Mouse (Mus musculus) left cerebral cortex, adult 18-20 months (tissue): ENCODE results near the gene Kpna7. TPM values are rescaled to one million over a fixed set of nuclear protein-coding genes. Genes with fewer than 3 reads are reported as not detected.
"Not testable (repeated sequence)": the region's sequence is repeated elsewhere in the genome, so short reads cannot be mapped to it uniquely, and the experiment has no call there.

ENCODE experiments used
- DNase-seq, 2 experiments: peaks; one replicate each; pipeline ENCODE4 v3.0.0; 2021 to 2022; ENCODE audit warnings: low spot score in 2 of 2, mixed read lengths in 1 of 2
- long read RNA-seq, 2 experiments: library from polyadenylated mRNA; stranded (forward); transcript quantifications; one replicate each; pipeline ENCODE4 v2.0.0; 2021
- total RNA-seq, 2 experiments: library from RNA; stranded (reverse); gene quantifications; 2 replicates each; pipeline ENCODE4 v1.2.3; 2021

The Kpna7 gene
- not detected for total RNA-seq
- long read RNA-seq, experiment 1, result 0 reads
- long read RNA-seq, experiment 2, result 0 reads

- DNase-seq, result peak; percentile 87 to 94
Measured at GRCm38 (mm10) chr5:145083632-145084451, at the start of gene Kpna7, which contains the start of gene Arpc1a. Gene Kpna7, minus strand, starts transcription at chr5:145084030. Gene Arpc1a, plus strand, starts transcription at chr5:145083830.

GRCm38 (mm10) chr5:145133275-145133674 lies 49.4 kb upstream of the Kpna7 start:
- DNase-seq, result not testable (repeated sequence)

GRCm38 (mm10) chr5:145130995-145131394 lies 47.2 kb upstream of the Kpna7 start:
- DNase-seq, result no peak

GRCm38 (mm10) chr5:145130191-145130590 lies 46.4 kb upstream of the Kpna7 start:
- DNase-seq, result peak; percentile 48 to 73

GRCm38 (mm10) chr5:145129773-145130172 lies 45.9 kb upstream of the Kpna7 start:
- DNase-seq, result peak; percentile 44 to 52

- no peak for DNase-seq
Measured at GRCm38 (mm10) chr5:145129124-145129523, 45.3 kb upstream of the Kpna7 start.

GRCm38 (mm10) chr5:145126580-145126979 lies 42.8 kb upstream of the Kpna7 start:
- DNase-seq, result no peak

- DNase-seq, result no peak
Measured at GRCm38 (mm10) chr5:145123396-145123795, 39.6 kb upstream of the Kpna7 start.

- no peak for DNase-seq
Measured at GRCm38 (mm10) chr5:145120921-145121320, 37.1 kb upstream of the Kpna7 start.

- no peak for DNase-seq
Measured at GRCm38 (mm10) chr5:145119385-145119784, 35.6 kb upstream of the Kpna7 start.

- DNase-seq, result no peak
Measured at GRCm38 (mm10) chr5:145118461-145118860, 34.6 kb upstream of the Kpna7 start.

- DNase-seq, result no peak
Measured at GRCm38 (mm10) chr5:145118005-145118404, 34.2 kb upstream of the Kpna7 start.

GRCm38 (mm10) chr5:145116916-145117315 lies 33.1 kb upstream of the Kpna7 start:
- DNase-seq, result peak; percentile 45 to 67

- no peak for DNase-seq
Measured at GRCm38 (mm10) chr5:145116316-145116715, 32.5 kb upstream of the Kpna7 start.

- no peak for DNase-seq
Measured at GRCm38 (mm10) chr5:145115736-145116135, 31.9 kb upstream of the Kpna7 start.

GRCm38 (mm10) chr5:145114606-145115473 lies 31.0 kb upstream of the Kpna7 start:
- no peak for DNase-seq

GRCm38 (mm10) chr5:145114071-145114605 lies 30.3 kb upstream of the Kpna7 start, which contains the start of gene Arpc1b:
Gene Arpc1b, plus strand, starts transcription at chr5:145114215.
- no peak for DNase-seq

- DNase-seq, result no peak
Measured at GRCm38 (mm10) chr5:145113416-145113815, 29.6 kb upstream of the Kpna7 start.

GRCm38 (mm10) chr5:145112566-145112965 lies 28.7 kb upstream of the Kpna7 start:
- DNase-seq, result no peak

- no peak for DNase-seq
Measured at GRCm38 (mm10) chr5:145110401-145110800, 26.6 kb upstream of the Kpna7 start.

GRCm38 (mm10) chr5:145105694-145106275 lies 22.0 kb upstream of the Kpna7 start:
- no peak for DNase-seq
